Mouse (Mus musculus) lung, adult 18-20 months (tissue): ENCODE data around the gene Sh3pxd2a.

Experiments used
- DNase-seq, 2 experiments: peaks; one replicate each; pipeline ENCODE4 v3.0.0; 2022; ENCODE audit warnings: mixed read lengths in 2 of 2

The Sh3pxd2a gene

GRCm38 (mm10) chr19:47436236-47436635 is 28.0 kb downstream of the Sh3pxd2a start:
- DNase-seq, result no peak

- DNase-seq, result no peak
Observed at GRCm38 (mm10) chr19:47434655-47435054, 29.5 kb downstream of the Sh3pxd2a start.

GRCm38 (mm10) chr19:47432339-47432738 is 31.9 kb downstream of the Sh3pxd2a start:
- peak; percentile 70 to 76 for DNase-seq

- no peak for DNase-seq
Observed at GRCm38 (mm10) chr19:47431189-47431931, 32.8 kb downstream of the Sh3pxd2a start.

- no peak for DNase-seq
Observed at GRCm38 (mm10) chr19:47430160-47430559, 34.0 kb downstream of the Sh3pxd2a start.

GRCm38 (mm10) chr19:47429245-47429644 is 35.0 kb downstream of the Sh3pxd2a start:
- DNase-seq, result no peak

GRCm38 (mm10) chr19:47428794-47429193 is 35.4 kb downstream of the Sh3pxd2a start:
- no peak for DNase-seq

GRCm38 (mm10) chr19:47427841-47428789 is 36.1 kb downstream of the Sh3pxd2a start:
- peak; percentile 28 to 49 for DNase-seq

GRCm38 (mm10) chr19:47423632-47424031 is 40.6 kb downstream of the Sh3pxd2a start:
- no peak for DNase-seq

GRCm38 (mm10) chr19:47421128-47421898 is 42.9 kb downstream of the Sh3pxd2a start:
- peak; percentile 78 to 83 for DNase-seq

GRCm38 (mm10) chr19:47420539-47420938 is 43.7 kb downstream of the Sh3pxd2a start:
- no peak for DNase-seq

- DNase-seq, result no peak
Observed at GRCm38 (mm10) chr19:47419208-47419607, 45.0 kb downstream of the Sh3pxd2a start.

- peak in 1 of 2 experiments; percentile 54 for DNase-seq
Observed at GRCm38 (mm10) chr19:47416161-47416560, 48.0 kb downstream of the Sh3pxd2a start.

GRCm38 (mm10) chr19:47414142-47414905 is 49.9 kb downstream of the Sh3pxd2a start:
- peak in 1 of 2 experiments; percentile 19 for DNase-seq

GRCm38 (mm10) chr19:47413458-47414005 is 50.7 kb downstream of the Sh3pxd2a start:
- DNase-seq, result no peak

GRCm38 (mm10) chr19:47412566-47413248 is 51.5 kb downstream of the Sh3pxd2a start:
- DNase-seq, result peak; percentile 34 to 61

GRCm38 (mm10) chr19:47410301-47410700 is 53.9 kb downstream of the Sh3pxd2a start:
- DNase-seq, result no peak

GRCm38 (mm10) chr19:47409142-47409541 is 55.1 kb downstream of the Sh3pxd2a start:
- no peak for DNase-seq

- no peak for DNase-seq
Observed at GRCm38 (mm10) chr19:47408656-47409055, 55.5 kb downstream of the Sh3pxd2a start.

- no peak for DNase-seq
Observed at GRCm38 (mm10) chr19:47407332-47407731, 56.9 kb downstream of the Sh3pxd2a start.

GRCm38 (mm10) chr19:47406524-47406923 is 57.7 kb downstream of the Sh3pxd2a start:
- DNase-seq, result no peak
